Mouse (Mus musculus) brain, embryonic 14.5 days (tissue): ENCODE data around the gene Hist1h2ab.

Experiments used
- CTCF ChIP-seq: fragments of 200-500 bp; IDR thresholded peaks from 2 replicates; pipeline ENCODE4 v1.5.1; 2012; ENCODE audit warnings: inconsistent platforms, mild to moderate bottlenecking, moderate library complexity, borderline replicate concordance; ENCODE audit not compliant: insufficient read depth, insufficient read length; ENCODE audit errors: extremely low read depth
- POLR2A ChIP-seq: fragments of 200-500 bp; IDR thresholded peaks from 2 replicates; pipeline ENCODE4 v1.6.1; 2012; ENCODE audit warnings: mild to moderate bottlenecking, inconsistent platforms, borderline replicate concordance; ENCODE audit not compliant: poor library complexity, insufficient read depth, insufficient read length, severe bottlenecking; ENCODE audit errors: extremely low read depth

GRCm38 (mm10) chr13:23768834-23769397 lies 18.0 kb downstream of the Hist1h2ab start:
- no peak for TF ChIP-seq CTCF
- TF ChIP-seq POLR2A: no peak
